In genomic region chr9:69670551-69671044, GRCm38 (mm10) we compare ENCODE assay signal across 8 mouse cellular contexts.
DNase-seq lines count a peak whose midpoint lies in the region; ATAC-seq lines count a peak whose summit lies in the region.

No protein-coding gene starts in this region.

- H3K9me3 ChIP-seq in intestine, embryonic 15.5 days = no peaks in the 10 kb centered on the region
- H3K9me3 ChIP-seq in intestine, embryonic 16.5 days (ENCODE audit: control insufficient read depth, low read length) = no peaks in the 10 kb centered on the region
- H3K9me3 ChIP-seq in forebrain, embryonic 16.5 days (ENCODE audit: control insufficient read depth, low read length) = no peaks in the 10 kb centered on the region
- no peaks in the 10 kb centered on the region for H3K9me3 ChIP-seq in midbrain, embryonic 15.5 days

- no peak for ATAC-seq in intestine, embryonic 15.5 days
- no peak for ATAC-seq in intestine, embryonic 16.5 days
- ATAC-seq in forebrain, embryonic 16.5 days = peak; percentile 44
- peak; percentile 76 for ATAC-seq in midbrain, embryonic 15.5 days (replicated peaks)

- 2% methylated on average over 17 of the region's 17 CpGs for WGBS in intestine, embryonic 15.5 days
- WGBS in intestine, embryonic 16.5 days = 2% methylated on average over 17 of the region's 17 CpGs
- 1% methylated on average over 17 of the region's 17 CpGs for WGBS in forebrain, embryonic 16.5 days
- WGBS in midbrain, embryonic 15.5 days = under 1% methylated on average over 17 of the region's 17 CpGs

- H3K4me3 ChIP-seq in intestine, embryonic 15.5 days (replicated peaks) = no peak overlapping the region
- no peak overlapping the region for H3K4me3 ChIP-seq in intestine, embryonic 16.5 days (ENCODE audit: low read length)
- H3K4me3 ChIP-seq in forebrain, embryonic 16.5 days (replicated peaks; ENCODE audit: low read length) = peak overlapping the region; percentile 15
- H3K4me3 ChIP-seq in midbrain, embryonic 15.5 days = peak overlapping the region; percentile 31

- H3K4me2 ChIP-seq in intestine, embryonic 15.5 days (replicated peaks) = peak overlapping the region; percentile 39; the same call in 1 of the 2 replicates
- no peak overlapping the region for H3K4me2 ChIP-seq in intestine, embryonic 16.5 days (ENCODE audit: low read depth, low read length)
- peak overlapping the region; percentile 51 for H3K4me2 ChIP-seq in forebrain, embryonic 16.5 days (ENCODE audit: low read length)
- H3K4me2 ChIP-seq in midbrain, embryonic 15.5 days = peak overlapping the region; percentile 66

- no peaks in the 10 kb centered on the region for H3K36me3 ChIP-seq in intestine, embryonic 15.5 days
- H3K36me3 ChIP-seq in intestine, embryonic 16.5 days (ENCODE audit: control insufficient read depth, insufficient read depth, low read length) = no peaks in the 10 kb centered on the region
- no peaks in the 10 kb centered on the region for H3K36me3 ChIP-seq in forebrain, embryonic 16.5 days (ENCODE audit: control insufficient read depth, insufficient read depth)
- H3K36me3 ChIP-seq in midbrain, embryonic 15.5 days (replicated peaks) = no peaks in the 10 kb centered on the region

- peaks cover 56% of the 10 kb centered on the region for H3K27me3 ChIP-seq in intestine, embryonic 15.5 days (replicated peaks)
- peaks cover 49% of the 10 kb centered on the region for H3K27me3 ChIP-seq in intestine, embryonic 16.5 days (replicated peaks; ENCODE audit: control insufficient read depth, insufficient read depth, low read length)
- H3K27me3 ChIP-seq in forebrain, embryonic 16.5 days (replicated peaks; ENCODE audit: control insufficient read depth, insufficient read depth, low read length) = peaks cover 68% of the 10 kb centered on the region
- H3K27me3 ChIP-seq in midbrain, embryonic 15.5 days (replicated peaks) = peaks cover 23% of the 10 kb centered on the region

- no peak overlapping the region for H3K9ac ChIP-seq in intestine, embryonic 15.5 days
- no peak overlapping the region for H3K9ac ChIP-seq in intestine, embryonic 16.5 days (ENCODE audit: low read depth, low read length)
- no peak overlapping the region for H3K9ac ChIP-seq in forebrain, embryonic 16.5 days (replicated peaks; ENCODE audit: low read depth, low read length)
- H3K9ac ChIP-seq in midbrain, embryonic 15.5 days = no peak overlapping the region

- DNase-seq in ZHBTc4 (ENCODE audit: low read depth, low spot score) = peak; percentile 79
- DNase-seq in urinary bladder, postnatal 4 days (ENCODE audit: low spot score in 2 of 2) = no peak
- no peak for DNase-seq in layer of hippocampus, adult 18-20 months (ENCODE audit: low spot score in 2 of 2)
- DNase-seq in cerebellum, adult 11-12 months = no peak

- H3K27ac ChIP-seq in intestine, embryonic 15.5 days = no peak overlapping the region
- no peak overlapping the region for H3K27ac ChIP-seq in intestine, embryonic 16.5 days (ENCODE audit: low read length)
- no peak overlapping the region for H3K27ac ChIP-seq in forebrain, embryonic 16.5 days (ENCODE audit: low read length)
- peak overlapping the region; percentile 19; the same call in 1 of the 2 replicates for H3K27ac ChIP-seq in midbrain, embryonic 15.5 days

- H3K4me1 ChIP-seq in intestine, embryonic 15.5 days (replicated peaks) = peaks cover 3% of the 10 kb centered on the region; the same call in 1 of the 2 replicates
- H3K4me1 ChIP-seq in intestine, embryonic 16.5 days (ENCODE audit: control insufficient read depth, insufficient read depth, low read length) = peaks cover 4% of the 10 kb centered on the region; the same call in 1 of the 2 replicates
- H3K4me1 ChIP-seq in forebrain, embryonic 16.5 days (replicated peaks; ENCODE audit: control insufficient read depth, insufficient read depth, low read length) = peaks cover 31% of the 10 kb centered on the region
- H3K4me1 ChIP-seq in midbrain, embryonic 15.5 days = peaks cover 30% of the 10 kb centered on the region

Comparison
In these comparisons a context has a peak if more than half of its experiments do, and no peak if none do; other contexts are left out.
1. ATAC-seq: peak in forebrain, embryonic 16.5 days (single experiment) and midbrain, embryonic 15.5 days (single experiment); none in intestine, embryonic 15.5 days (single experiment) and intestine, embryonic 16.5 days (single experiment).
2. H3K4me3 ChIP-seq: peak in forebrain, embryonic 16.5 days (single experiment) and midbrain, embryonic 15.5 days (single experiment); none in intestine, embryonic 15.5 days (single experiment) and intestine, embryonic 16.5 days (single experiment).